Mouse (Mus musculus): ENCODE results near the gene Prss54. TPM values are rescaled to one million over a fixed set of nuclear protein-coding genes. Genes with fewer than 3 reads are reported as not detected.

The Prss54 gene
- total RNA-seq, 1 experiment = not detected

DNA sequence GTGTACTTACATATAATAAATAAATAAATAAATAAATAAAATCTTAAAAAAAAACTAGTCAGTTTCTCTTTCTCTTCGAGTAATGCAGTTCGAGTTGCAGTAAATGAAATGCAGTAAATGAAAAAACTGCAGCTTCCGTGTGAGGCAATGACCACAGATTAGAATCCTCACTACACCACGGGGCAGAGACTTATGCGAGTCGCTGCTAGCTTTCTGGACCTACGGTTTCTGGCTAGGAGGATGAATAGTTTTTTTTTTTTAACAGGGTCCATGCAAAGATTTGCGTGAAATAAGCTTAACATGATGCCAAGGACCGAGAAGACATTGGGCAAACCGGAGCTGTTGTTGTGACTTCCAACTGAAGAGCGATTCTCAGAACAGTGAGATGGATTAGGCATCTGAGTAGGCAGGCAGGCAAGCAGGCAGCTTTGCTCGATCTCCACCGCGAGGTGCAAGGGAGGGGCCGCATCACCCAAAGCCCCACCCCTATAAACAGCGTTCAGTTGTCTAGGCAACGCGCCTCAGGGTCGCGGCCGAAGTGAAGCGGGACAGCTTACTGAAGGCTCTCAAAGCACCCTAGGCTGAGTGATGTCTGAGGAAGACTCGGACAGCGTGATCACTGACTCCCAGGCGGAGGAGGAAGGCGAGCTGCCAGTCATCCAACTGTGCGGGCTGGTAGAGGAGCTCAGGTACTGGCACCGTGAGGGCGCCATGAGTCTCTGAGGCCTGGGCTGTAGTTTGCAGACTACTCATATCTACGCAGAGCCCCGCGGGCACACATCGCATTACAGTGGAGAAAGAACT, 42.4 kb downstream of the Prss54 start, which contains the start of gene Ccdc113:
Gene Ccdc113, plus strand, starts transcription at position 502 of the 804 bp plus-strand sequence.
- Histone ChIP-seq H3K36me3 (ENCODE audit: control insufficient read depth, insufficient read depth, low read length, poor library complexity, severe bottlenecking) (no peaks in the 10 kb centered on the region), H3K9me3 (ENCODE audit: control insufficient read depth, insufficient read depth, low read depth, low read length) (no peaks in the 10 kb centered on the region), H3K9ac (ENCODE audit: insufficient read depth, low read depth, low read length, poor library complexity, severe bottlenecking) (peak within 1 kb of the TSS; percentile 49), H3K4me3 (ENCODE audit: insufficient read depth in 1 of 2, low read depth in 1 of 2, low read length in 2 of 2, poor library complexity in 1 of 2, severe bottlenecking in 1 of 2) (peak within 1 kb of the TSS; percentile 53 to 66), H3K27ac (ENCODE audit: insufficient read depth, low read depth, low read length, poor library complexity, severe bottlenecking) (no peak within 1 kb of the TSS), H3K4me1 (ENCODE audit: control insufficient read depth in 2 of 2, insufficient read depth in 2 of 2, low read length in 2 of 2, poor library complexity in 1 of 2) (peaks cover 0 to 7% of the 10 kb centered on the region in 2 experiments; a peak in 3 of 4 replicates)
- TF ChIP-seq MAFK (IDR thresholded peaks at IDR 0.05; ENCODE audit: insufficient read depth, low read depth, low read length) (no peak), ZC3H11A (IDR thresholded peaks at IDR 0.05; ENCODE audit: borderline replicate concordance, low read depth, low read length) (no peak), CHD2 (IDR thresholded peaks at IDR 0.05; ENCODE audit: low read depth, low read length) (no peak), HCFC1 (IDR thresholded peaks at IDR 0.05; ENCODE audit: borderline replicate concordance, insufficient read depth, low read length) (no peak), ZNF384 (IDR thresholded peaks at IDR 0.05; ENCODE audit: low read depth, low read length) (no peak)
- DNase-seq (ENCODE audit: low read depth, low spot score) = peak; percentile 74
- in situ Hi-C loops (cut with MboI; ENCODE audit: low sequenced_read_pairs in 2 of 2, unreplicated experiment in 2 of 2) = no loop called here

DNA sequence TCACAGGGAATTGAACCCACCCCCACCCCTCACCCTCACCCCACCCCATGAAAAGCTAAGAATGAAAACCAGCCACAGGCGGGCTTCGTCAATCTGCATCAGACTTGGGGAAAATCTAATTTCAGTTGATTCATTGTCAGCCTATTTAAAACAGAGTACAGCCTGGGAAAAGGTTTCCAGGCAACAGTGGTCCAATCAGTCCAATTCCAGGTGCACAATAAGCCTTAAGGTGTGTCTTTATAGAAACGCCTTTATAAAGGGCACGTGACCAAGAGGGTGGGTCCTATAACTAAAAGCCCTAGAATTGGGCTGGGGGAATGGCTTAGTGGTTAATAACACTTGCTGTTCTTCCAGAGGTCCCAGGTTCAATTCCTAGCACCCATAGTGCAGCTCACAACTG, 43.9 kb downstream of the Prss54 start:
- no peak overlapping the region for H3K27ac ChIP-seq (ENCODE audit: insufficient read depth, low read depth, low read length, poor library complexity, severe bottlenecking)
- in situ Hi-C loops (cut with MboI; ENCODE audit: low sequenced_read_pairs in 2 of 2, unreplicated experiment in 2 of 2) = no loop called here
- DNase-seq (ENCODE audit: low read depth, low spot score) = no peak
- H3K4me1 ChIP-seq (ENCODE audit: control insufficient read depth in 2 of 2, insufficient read depth in 2 of 2, low read length in 2 of 2, poor library complexity in 1 of 2) = peaks cover 0 to 11% of the 10 kb centered on the region in 2 experiments; a peak in 3 of 4 replicates
- H3K4me3 ChIP-seq (ENCODE audit: insufficient read depth in 1 of 2, low read depth in 1 of 2, low read length in 2 of 2, poor library complexity in 1 of 2, severe bottlenecking in 1 of 2) = no peak overlapping the region
- no peak for TF ChIP-seq MAFK (IDR thresholded peaks at IDR 0.05; ENCODE audit: insufficient read depth, low read depth, low read length)
- TF ChIP-seq CHD2 (IDR thresholded peaks at IDR 0.05; ENCODE audit: low read depth, low read length) = no peak
- no peak for TF ChIP-seq HCFC1 (IDR thresholded peaks at IDR 0.05; ENCODE audit: borderline replicate concordance, insufficient read depth, low read length)
- TF ChIP-seq ZC3H11A (IDR thresholded peaks at IDR 0.05; ENCODE audit: borderline replicate concordance, low read depth, low read length) = no peak
- no peak for TF ChIP-seq ZNF384 (IDR thresholded peaks at IDR 0.05; ENCODE audit: low read depth, low read length)
- H3K36me3 ChIP-seq (ENCODE audit: control insufficient read depth, insufficient read depth, low read length, poor library complexity, severe bottlenecking) = no peaks in the 10 kb centered on the region
- no peak overlapping the region for H3K9ac ChIP-seq (ENCODE audit: insufficient read depth, low read depth, low read length, poor library complexity, severe bottlenecking)
- no peaks in the 10 kb centered on the region for H3K9me3 ChIP-seq (ENCODE audit: control insufficient read depth, insufficient read depth, low read depth, low read length)

DNA sequence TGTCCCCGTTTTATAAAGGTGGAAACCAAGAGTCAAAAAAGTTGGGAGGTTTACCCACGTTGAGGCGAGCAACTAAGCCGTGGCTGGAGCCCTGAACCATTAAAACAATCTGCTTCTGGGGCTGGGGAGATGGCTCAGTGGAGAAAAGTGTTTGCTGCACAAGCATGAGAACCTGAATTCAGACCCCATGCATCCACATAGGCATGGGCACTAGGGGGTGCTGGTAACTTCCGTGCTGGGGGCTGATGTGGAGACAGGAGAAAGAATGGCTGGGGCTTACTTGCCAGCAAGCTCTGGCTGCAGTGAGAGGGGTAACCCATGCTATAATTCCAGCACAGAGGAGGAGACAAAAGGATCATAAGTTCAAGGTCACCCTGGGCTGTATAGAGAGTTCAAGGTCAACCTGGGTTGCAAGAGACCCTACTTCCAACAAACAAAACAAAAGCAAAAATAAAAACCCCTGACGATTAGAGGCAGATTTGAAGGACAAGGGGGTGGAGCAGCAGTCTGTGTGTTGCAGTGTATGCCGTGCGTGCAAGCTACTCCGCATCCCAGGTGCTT, 47.3 kb downstream of the Prss54 start:
- no peaks in the 10 kb centered on the region for H3K9me3 ChIP-seq (ENCODE audit: control insufficient read depth, insufficient read depth, low read depth, low read length)
- H3K4me1 ChIP-seq (ENCODE audit: control insufficient read depth in 2 of 2, insufficient read depth in 2 of 2, low read length in 2 of 2, poor library complexity in 1 of 2) = peaks cover 0 to 11% of the 10 kb centered on the region in 2 experiments; a peak in 3 of 4 replicates
- no peak for TF ChIP-seq ZNF384 (IDR thresholded peaks at IDR 0.05; ENCODE audit: low read depth, low read length)
- TF ChIP-seq CHD2 (IDR thresholded peaks at IDR 0.05; ENCODE audit: low read depth, low read length) = no peak
- TF ChIP-seq HCFC1 (IDR thresholded peaks at IDR 0.05; ENCODE audit: borderline replicate concordance, insufficient read depth, low read length) = no peak
- no peak for TF ChIP-seq ZC3H11A (IDR thresholded peaks at IDR 0.05; ENCODE audit: borderline replicate concordance, low read depth, low read length)
- TF ChIP-seq MAFK (IDR thresholded peaks at IDR 0.05; ENCODE audit: insufficient read depth, low read depth, low read length) = no peak
- in situ Hi-C loops (cut with MboI; ENCODE audit: low sequenced_read_pairs in 2 of 2, unreplicated experiment in 2 of 2) = no loop called here
- H3K4me3 ChIP-seq (ENCODE audit: insufficient read depth in 1 of 2, low read depth in 1 of 2, low read length in 2 of 2, poor library complexity in 1 of 2, severe bottlenecking in 1 of 2) = no peak overlapping the region
- H3K9ac ChIP-seq (ENCODE audit: insufficient read depth, low read depth, low read length, poor library complexity, severe bottlenecking) = no peak overlapping the region
- no peak overlapping the region for H3K27ac ChIP-seq (ENCODE audit: insufficient read depth, low read depth, low read length, poor library complexity, severe bottlenecking)
- no peaks in the 10 kb centered on the region for H3K36me3 ChIP-seq (ENCODE audit: control insufficient read depth, insufficient read depth, low read length, poor library complexity, severe bottlenecking)
- DNase-seq (ENCODE audit: low read depth, low spot score) = no peak

DNA sequence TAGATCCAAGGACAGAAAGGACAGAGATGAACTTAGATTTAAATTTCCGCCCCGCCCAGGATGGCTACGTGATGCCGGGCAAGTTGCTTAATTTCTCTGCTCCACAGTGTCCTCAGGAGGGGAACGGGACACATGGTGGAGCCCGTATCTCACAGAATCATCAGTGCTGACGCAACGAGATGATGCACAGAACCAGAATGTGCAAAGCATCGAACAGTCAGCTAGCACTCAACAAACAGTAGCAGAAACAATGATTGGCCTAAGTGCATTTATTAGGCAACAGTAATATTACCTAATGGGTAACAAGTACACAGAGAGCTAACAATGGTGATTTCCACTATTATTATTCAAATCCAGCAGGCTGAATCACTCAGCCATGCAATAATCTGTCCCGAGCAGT, 47.9 kb downstream of the Prss54 start:
- H3K9ac ChIP-seq (ENCODE audit: insufficient read depth, low read depth, low read length, poor library complexity, severe bottlenecking) = no peak overlapping the region
- H3K36me3 ChIP-seq (ENCODE audit: control insufficient read depth, insufficient read depth, low read length, poor library complexity, severe bottlenecking) = no peaks in the 10 kb centered on the region
- no peak for TF ChIP-seq HCFC1 (IDR thresholded peaks at IDR 0.05; ENCODE audit: borderline replicate concordance, insufficient read depth, low read length)
- TF ChIP-seq ZNF384 (IDR thresholded peaks at IDR 0.05; ENCODE audit: low read depth, low read length) = no peak
- no peak for TF ChIP-seq MAFK (IDR thresholded peaks at IDR 0.05; ENCODE audit: insufficient read depth, low read depth, low read length)
- TF ChIP-seq ZC3H11A (IDR thresholded peaks at IDR 0.05; ENCODE audit: borderline replicate concordance, low read depth, low read length) = no peak
- no peak for TF ChIP-seq CHD2 (IDR thresholded peaks at IDR 0.05; ENCODE audit: low read depth, low read length)
- H3K9me3 ChIP-seq (ENCODE audit: control insufficient read depth, insufficient read depth, low read depth, low read length) = no peaks in the 10 kb centered on the region
- peaks cover 0 to 8% of the 10 kb centered on the region in 2 experiments; a peak in 3 of 4 replicates for H3K4me1 ChIP-seq (ENCODE audit: control insufficient read depth in 2 of 2, insufficient read depth in 2 of 2, low read length in 2 of 2, poor library complexity in 1 of 2)
- no peak for DNase-seq (ENCODE audit: low read depth, low spot score)
- in situ Hi-C loops (cut with MboI; ENCODE audit: low sequenced_read_pairs in 2 of 2, unreplicated experiment in 2 of 2) = no loop called here
- no peak overlapping the region for H3K27ac ChIP-seq (ENCODE audit: insufficient read depth, low read depth, low read length, poor library complexity, severe bottlenecking)
- no peak overlapping the region; a peak in 1 of 4 replicates for H3K4me3 ChIP-seq (ENCODE audit: insufficient read depth in 1 of 2, low read depth in 1 of 2, low read length in 2 of 2, poor library complexity in 1 of 2, severe bottlenecking in 1 of 2)
